Mouse (Mus musculus) cortical plate, adult 2 months (tissue): ENCODE results near the gene Vps52.

Experiments
- CTCF ChIP-seq: fragments of 200-500 bp; IDR thresholded peaks from 2 replicates; pipeline ENCODE4 v1.5.1; 2011; ENCODE audit warnings: mild to moderate bottlenecking, control low read depth, low read length; ENCODE audit not compliant: insufficient read depth; ENCODE audit errors: extremely low read depth
- POLR2A ChIP-seq: fragments of 200-500 bp; IDR thresholded peaks from 2 replicates; pipeline ENCODE4 v1.6.1; 2011; ENCODE audit warnings: mild to moderate bottlenecking, low read length, control low read depth; ENCODE audit not compliant: insufficient read depth; ENCODE audit errors: extremely low read depth

GRCm38 (mm10) chr17:33994959-33995358 is 39.3 kb downstream of the Vps52 start:
- TF ChIP-seq POLR2A (no peak), CTCF (no peak)
